Mouse (Mus musculus): Measurements from ENCODE around the gene Ky. TPM values are rescaled to one million over a fixed set of nuclear protein-coding genes. Genes with fewer than 3 reads are reported as not detected.
A peak's percentile ranks its signal among the peaks of the same experiment; 100 is the strongest.

Ky gene
- polyA plus RNA-seq, 1 experiment = not detected

- TF ChIP-seq POLR2A (IDR thresholded peaks at IDR 0.05; ENCODE audit: insufficient read depth, low read depth, low read length) (no peak), CTCF (IDR thresholded peaks at IDR 0.05; ENCODE audit: insufficient read depth, low read depth, low read length) (no peak)
- 83% methylated on average over 2 of the region's 2 CpGs for WGBS
- H3K27ac ChIP-seq (ENCODE audit: insufficient read depth, low read depth, low read length) = no peak overlapping the region
- no peak overlapping the region for H3K4me3 ChIP-seq (ENCODE audit: insufficient read depth, low read depth, low read length)
- peaks cover 19% of the 10 kb centered on the region for H3K4me1 ChIP-seq (ENCODE audit: control insufficient read depth, insufficient read depth, low read length)
These were observed 38.2 kb downstream of the Ky start for GRCm38 (mm10) chr9:102543761-102544115.

GRCm38 (mm10) chr9:102544116-102544772 is 38.7 kb downstream of the Ky start:
- 14% methylated on average over 11 of the region's 11 CpGs for WGBS
- peak overlapping the region; percentile 28; the same call in 1 of the 2 replicates for H3K4me3 ChIP-seq (ENCODE audit: insufficient read depth, low read depth, low read length)
- H3K4me1 ChIP-seq (ENCODE audit: control insufficient read depth, insufficient read depth, low read length) = peaks cover 19% of the 10 kb centered on the region
- H3K27ac ChIP-seq (ENCODE audit: insufficient read depth, low read depth, low read length) = no peak overlapping the region
- TF ChIP-seq CTCF (IDR thresholded peaks at IDR 0.05; ENCODE audit: insufficient read depth, low read depth, low read length) = no peak

- TF ChIP-seq CTCF (IDR thresholded peaks at IDR 0.05; ENCODE audit: insufficient read depth, low read depth, low read length) (peak; percentile 89), POLR2A (IDR thresholded peaks at IDR 0.05; ENCODE audit: insufficient read depth, low read depth, low read length) (no peak)
- Histone ChIP-seq H3K4me3 (ENCODE audit: insufficient read depth, low read depth, low read length) (peak overlapping the region; percentile 28; the same call in 1 of the 2 replicates), H3K4me1 (ENCODE audit: control insufficient read depth, insufficient read depth, low read length) (peaks cover 19% of the 10 kb centered on the region), H3K27ac (ENCODE audit: insufficient read depth, low read depth, low read length) (no peak overlapping the region; the same call in 1 of the 2 replicates)
- WGBS = 0% methylated on average over 26 of the region's 26 CpGs
These were observed 39.3 kb downstream of the Ky start for GRCm38 (mm10) chr9:102544773-102545366.

- Histone ChIP-seq H3K27ac (ENCODE audit: insufficient read depth, low read depth, low read length) (no peak overlapping the region), H3K4me3 (ENCODE audit: insufficient read depth, low read depth, low read length) (no peak overlapping the region), H3K4me1 (ENCODE audit: control insufficient read depth, insufficient read depth, low read length) (peaks cover 19% of the 10 kb centered on the region)
- no peak for TF ChIP-seq POLR2A (IDR thresholded peaks at IDR 0.05; ENCODE audit: insufficient read depth, low read depth, low read length)
- no peak for TF ChIP-seq CTCF (IDR thresholded peaks at IDR 0.05; ENCODE audit: insufficient read depth, low read depth, low read length)
- WGBS = 17% methylated on average over 22 of the region's 22 CpGs
These were observed 40.1 kb downstream of the Ky start for GRCm38 (mm10) chr9:102545406-102546255.

GRCm38 (mm10) chr9:102546256-102547027 is 40.9 kb downstream of the Ky start:
- WGBS = 41% methylated on average over 20 of the region's 20 CpGs
- no peak overlapping the region for H3K4me3 ChIP-seq (ENCODE audit: insufficient read depth, low read depth, low read length)
- peaks cover 19% of the 10 kb centered on the region for H3K4me1 ChIP-seq (ENCODE audit: control insufficient read depth, insufficient read depth, low read length)
- no peak for TF ChIP-seq POLR2A (IDR thresholded peaks at IDR 0.05; ENCODE audit: insufficient read depth, low read depth, low read length)
- TF ChIP-seq CTCF (IDR thresholded peaks at IDR 0.05; ENCODE audit: insufficient read depth, low read depth, low read length) = no peak
- no peak overlapping the region for H3K27ac ChIP-seq (ENCODE audit: insufficient read depth, low read depth, low read length)

- no peak for TF ChIP-seq POLR2A (IDR thresholded peaks at IDR 0.05; ENCODE audit: insufficient read depth, low read depth, low read length)
- TF ChIP-seq CTCF (IDR thresholded peaks at IDR 0.05; ENCODE audit: insufficient read depth, low read depth, low read length) = no peak
- no peak overlapping the region for H3K27ac ChIP-seq (ENCODE audit: insufficient read depth, low read depth, low read length)
- WGBS = 74% methylated on average over 7 of the region's 7 CpGs
- peaks cover 19% of the 10 kb centered on the region for H3K4me1 ChIP-seq (ENCODE audit: control insufficient read depth, insufficient read depth, low read length)
- no peak overlapping the region for H3K4me3 ChIP-seq (ENCODE audit: insufficient read depth, low read depth, low read length)
These were observed 41.4 kb downstream of the Ky start for GRCm38 (mm10) chr9:102547028-102547354.

- H3K27ac ChIP-seq (ENCODE audit: insufficient read depth, low read depth, low read length) = no peak overlapping the region
- TF ChIP-seq CTCF (IDR thresholded peaks at IDR 0.05; ENCODE audit: insufficient read depth, low read depth, low read length) (no peak), POLR2A (IDR thresholded peaks at IDR 0.05; ENCODE audit: insufficient read depth, low read depth, low read length) (no peak)
- no peak overlapping the region for H3K4me3 ChIP-seq (ENCODE audit: insufficient read depth, low read depth, low read length)
- WGBS = 64% methylated on average over 8 of the region's 8 CpGs
- peaks cover 14% of the 10 kb centered on the region for H3K4me1 ChIP-seq (ENCODE audit: control insufficient read depth, insufficient read depth, low read length)
These were observed 43.7 kb downstream of the Ky start for GRCm38 (mm10) chr9:102549211-102549610.

GRCm38 (mm10) chr9:102551771-102552170 is 46.2 kb downstream of the Ky start:
- Histone ChIP-seq H3K4me1 (ENCODE audit: control insufficient read depth, insufficient read depth, low read length) (no peaks in the 10 kb centered on the region), H3K4me3 (ENCODE audit: insufficient read depth, low read depth, low read length) (no peak overlapping the region), H3K27ac (ENCODE audit: insufficient read depth, low read depth, low read length) (no peak overlapping the region)
- TF ChIP-seq CTCF (IDR thresholded peaks at IDR 0.05; ENCODE audit: insufficient read depth, low read depth, low read length) (no peak), POLR2A (IDR thresholded peaks at IDR 0.05; ENCODE audit: insufficient read depth, low read depth, low read length) (no peak)
- 81% methylated on average over 10 of the region's 10 CpGs for WGBS

Data from olfactory bulb, adult 2 months (tissue).